Mouse (Mus musculus) heart, adult 8-10 months (tissue): ENCODE measurements around the gene Vmn2r97. TPM values are rescaled to one million over a fixed set of nuclear protein-coding genes. Genes with fewer than 3 reads are reported as not detected.
"Not testable (repeated sequence)": the region's sequence is repeated elsewhere in the genome, so short reads cannot be mapped to it uniquely, and the experiment has no call there.

Experiments
- DNase-seq: peaks from one replicate; pipeline ENCODE4 v3.0.0; 2022; ENCODE audit warnings: low spot score
- total RNA-seq, 4 experiments: library from RNA; stranded (reverse); gene quantifications; 2 replicates each; pipeline ENCODE4 v1.2.4; 2022

Vmn2r97 gene
- not detected for total RNA-seq

- not testable (repeated sequence) for DNase-seq
These were observed at the start of gene Vmn2r97 for GRCm38 (mm10) chr17:18914000-18914399. Vmn2r97 (plus strand) TSS chr17:18914300.

- not testable (repeated sequence) for DNase-seq
These were observed 31.7 kb upstream of the Vmn2r97 start for GRCm38 (mm10) chr17:18882436-18882835.

GRCm38 (mm10) chr17:18889745-18890329, 24.3 kb upstream of the Vmn2r97 start:
- DNase-seq = no peak

- not testable (repeated sequence) for DNase-seq
These were observed 43.7 kb downstream of the Vmn2r97 start for GRCm38 (mm10) chr17:18957800-18958199.

- DNase-seq = peak; percentile 0
These were observed 54.5 kb downstream of the Vmn2r97 start for GRCm38 (mm10) chr17:18968371-18969275.

Other genes starting within 250 kb of the Vmn2r97 start
- not detected for gene Vmn2r98, start 139.2 kb downstream of the Vmn2r97 start, total RNA-seq